Mouse (Mus musculus) kidney, embryonic 14.5 days (tissue): Measurements from ENCODE around the gene Cct5. TPM values are rescaled to one million over a fixed set of nuclear protein-coding genes. Genes with fewer than 3 reads are reported as not detected.
A peak's percentile ranks its signal among the peaks of the same experiment; 100 is the strongest.

ENCODE experiments used
- ATAC-seq: fragments of 200-750 bp; cut with Nextera tagmentation; 2 replicates; pipeline ENCODE4 v1.8.0; 2017; ENCODE audit warnings: moderate number of reproducible peaks, mild to moderate bottlenecking, moderate TSS enrichment, moderate library complexity; ENCODE audit not compliant: low FRiP score, low TSS enrichment
- H3K27ac ChIP-seq: fragments of 300-500 bp; sonication (generic); 2 replicates; pipeline ENCODE4 v1.5.1; 2014; ENCODE audit warnings: low read depth, mild to moderate bottlenecking, low read length, moderate library complexity, mixed read lengths
- H3K27me3 ChIP-seq: fragments of 300-500 bp; sonication (generic); 2 replicates; pipeline ENCODE4 v1.6.1; 2014; ENCODE audit warnings: mild to moderate bottlenecking, low read length; ENCODE audit not compliant: control insufficient read depth, insufficient read depth
- H3K36me3 ChIP-seq: fragments of 300-500 bp; sonication (generic); 2 replicates; pipeline ENCODE4 v1.6.1; 2014; ENCODE audit warnings: low read length, mixed read lengths; ENCODE audit not compliant: control insufficient read depth, insufficient read depth
- H3K4me1 ChIP-seq: fragments of 300-500 bp; sonication (generic); 2 replicates; pipeline ENCODE4 v1.6.1; 2014; ENCODE audit warnings: low read length, mixed read lengths; ENCODE audit not compliant: control insufficient read depth, insufficient read depth
- H3K4me2 ChIP-seq: fragments of 300-500 bp; sonication (generic); replicated peaks from 2 replicates; pipeline ENCODE4 v1.6.1; 2014; ENCODE audit warnings: low read depth, mild to moderate bottlenecking, low read length
- H3K4me3 ChIP-seq: fragments of 300-500 bp; sonication (generic); 2 replicates; pipeline ENCODE4 v1.5.1; 2014; ENCODE audit warnings: mild to moderate bottlenecking, low read length
- H3K9ac ChIP-seq: fragments of 300-500 bp; sonication (generic); 2 replicates; pipeline ENCODE4 v1.6.1; 2014; ENCODE audit warnings: low read depth, mild to moderate bottlenecking, low read length, moderate library complexity
- H3K9me3 ChIP-seq: fragments of 300-500 bp; sonication (generic); 2 replicates; pipeline ENCODE4 v1.6.1; 2016; ENCODE audit warnings: low read length; ENCODE audit not compliant: control insufficient read depth
- WGBS: fragments of 180-500 bp; shearing (Covaris S2); extraction: QIAGEN DNeasy Blood & Tissue Kit; methylation state at CpG from one replicate; pipeline ENCODE4 v1.1.7; 2014; 5-methylcytosine and 5-hydroxymethylcytosine counted together
- polyA plus RNA-seq: library from polyadenylated mRNA; unstranded; fragments of >200 nt; fragmentation: Nextera tagmentation; extraction: Ambion mirVana; gene quantifications from 2 replicates; pipeline ENCODE4 v1.2.1, GENCODE M21; 2014

The Cct5 gene
- polyA plus RNA-seq, 1 experiment from 2014 or later, result 654 TPM

DNA sequence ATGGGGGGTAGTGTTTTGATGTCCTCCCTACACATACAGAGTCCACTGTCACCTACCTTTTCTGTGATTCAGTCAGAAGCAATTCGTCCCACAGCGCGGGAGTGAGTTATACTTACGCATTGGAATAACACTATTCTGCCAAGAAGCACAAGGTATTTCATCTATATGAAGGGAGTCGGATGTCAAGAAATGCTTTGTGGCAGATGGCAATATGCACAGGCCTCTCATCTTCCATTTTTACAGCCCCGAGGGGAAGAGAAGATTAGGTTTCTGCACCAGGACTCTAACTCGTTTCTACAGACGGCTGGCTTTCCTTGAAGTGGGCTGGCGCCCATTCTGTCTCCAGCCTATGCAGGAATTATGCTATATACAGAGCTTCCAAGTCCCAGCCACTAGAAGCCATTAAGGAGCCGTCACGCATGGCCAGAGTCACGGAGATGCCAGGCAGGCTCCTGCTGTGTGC lies 29.8 kb upstream of the Cct5 start:
- H3K4me1 ChIP-seq, result 0 out of 2 replicates have a peak, but pooled peaks cover 7% of the 10 kb centered on the region
- H3K9ac ChIP-seq, result no peak overlapping the region
- H3K4me2 ChIP-seq, result no peak overlapping the region
- peaks cover 4% of the 10 kb centered on the region for H3K9me3 ChIP-seq
- WGBS, result 22% methylated on average over 12 of the region's 12 CpGs
- ATAC-seq, result peak; percentile 92
- H3K27ac ChIP-seq, result no peak overlapping the region
- no peaks in the 10 kb centered on the region for H3K36me3 ChIP-seq
- H3K27me3 ChIP-seq, result no peaks in the 10 kb centered on the region
- no peak overlapping the region for H3K4me3 ChIP-seq

- Histone ChIP-seq H3K36me3 (no peaks in the 10 kb centered on the region), H3K27ac (no peak overlapping the region), H3K4me2 (no peak overlapping the region), H3K9ac (no peak overlapping the region), H3K9me3 (peaks cover 4% of the 10 kb centered on the region), H3K27me3 (no peaks in the 10 kb centered on the region), H3K4me1 (0 out of 2 replicates have a peak, but pooled peaks cover 7% of the 10 kb centered on the region), H3K4me3 (no peak overlapping the region)
- 86% methylated on average over 3 of the region's 3 CpGs for WGBS
- ATAC-seq, result no peak
Observed at GRCm38 (mm10) chr15:31629556-31629955, 28.0 kb upstream of the Cct5 start.

GRCm38 (mm10) chr15:31628180-31628579 lies 26.6 kb upstream of the Cct5 start:
- WGBS, result 68% methylated on average over 10 of the region's 10 CpGs

GRCm38 (mm10) chr15:31627277-31628154 lies 25.9 kb upstream of the Cct5 start:
- Histone ChIP-seq H3K9me3 (no peaks in the 10 kb centered on the region), H3K4me1 (0 out of 2 replicates have a peak, but pooled peaks cover 7% of the 10 kb centered on the region), H3K4me3 (no peak overlapping the region), H3K9ac (no peak overlapping the region), H3K36me3 (no peaks in the 10 kb centered on the region), H3K27me3 (no peaks in the 10 kb centered on the region), H3K4me2 (peak overlapping the region; percentile 19; the same call in 1 of the 2 replicates), H3K27ac (peak overlapping the region; percentile 4; the same call in 1 of the 2 replicates)
- WGBS, result 37% methylated on average over 12 of the region's 12 CpGs
- ATAC-seq, result no peak

More at GRCm38 (mm10) chr15:31628180-31628579, 26.6 kb upstream of the Cct5 start:
- Histone ChIP-seq H3K9ac (no peak overlapping the region), H3K36me3 (no peaks in the 10 kb centered on the region), H3K27me3 (no peaks in the 10 kb centered on the region), H3K9me3 (no peaks in the 10 kb centered on the region), H3K4me2 (no peak overlapping the region), H3K4me1 (0 out of 2 replicates have a peak, but pooled peaks cover 7% of the 10 kb centered on the region), H3K4me3 (no peak overlapping the region), H3K27ac (no peak overlapping the region)
- no peak for ATAC-seq

GRCm38 (mm10) chr15:31619521-31619920 lies 17.9 kb upstream of the Cct5 start:
- no peak for ATAC-seq
- H3K9ac ChIP-seq, result no peak overlapping the region
- no peak overlapping the region for H3K4me3 ChIP-seq
- no peaks in the 10 kb centered on the region for H3K27me3 ChIP-seq
- H3K9me3 ChIP-seq, result no peaks in the 10 kb centered on the region
- no peaks in the 10 kb centered on the region for H3K4me1 ChIP-seq
- peaks cover 6% of the 10 kb centered on the region for H3K36me3 ChIP-seq
- H3K27ac ChIP-seq, result no peak overlapping the region
- WGBS, result 91% methylated on average over 8 of the region's 8 CpGs
- no peak overlapping the region for H3K4me2 ChIP-seq

DNA sequence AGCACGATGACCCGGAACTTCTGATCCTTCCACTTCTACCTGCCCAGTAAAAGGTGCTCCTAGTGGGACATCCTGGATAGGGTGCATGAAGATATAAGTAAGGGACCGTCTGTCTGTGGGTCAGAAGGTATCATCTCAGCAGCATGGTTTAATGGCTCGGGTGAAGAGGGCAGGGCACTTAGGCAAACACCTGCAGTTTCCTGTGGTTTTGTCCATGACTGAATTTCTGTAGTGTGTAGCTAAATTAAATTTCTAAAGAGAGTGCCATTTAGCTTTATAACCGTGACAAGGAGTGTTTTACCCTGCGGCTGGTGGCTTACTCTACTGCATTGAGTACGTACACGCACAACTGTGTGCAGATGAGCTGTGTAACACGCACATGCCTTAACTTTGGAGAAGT lies 15.7 kb upstream of the Cct5 start:
- no peak overlapping the region for H3K4me3 ChIP-seq
- no peak overlapping the region for H3K27ac ChIP-seq
- 87% methylated on average over 9 of the region's 9 CpGs for WGBS
- H3K4me2 ChIP-seq, result no peak overlapping the region
- ATAC-seq, result no peak
- H3K9me3 ChIP-seq, result no peaks in the 10 kb centered on the region
- H3K4me1 ChIP-seq, result no peaks in the 10 kb centered on the region
- H3K27me3 ChIP-seq, result no peaks in the 10 kb centered on the region
- no peak overlapping the region for H3K9ac ChIP-seq
- peaks cover 6% of the 10 kb centered on the region for H3K36me3 ChIP-seq

DNA sequence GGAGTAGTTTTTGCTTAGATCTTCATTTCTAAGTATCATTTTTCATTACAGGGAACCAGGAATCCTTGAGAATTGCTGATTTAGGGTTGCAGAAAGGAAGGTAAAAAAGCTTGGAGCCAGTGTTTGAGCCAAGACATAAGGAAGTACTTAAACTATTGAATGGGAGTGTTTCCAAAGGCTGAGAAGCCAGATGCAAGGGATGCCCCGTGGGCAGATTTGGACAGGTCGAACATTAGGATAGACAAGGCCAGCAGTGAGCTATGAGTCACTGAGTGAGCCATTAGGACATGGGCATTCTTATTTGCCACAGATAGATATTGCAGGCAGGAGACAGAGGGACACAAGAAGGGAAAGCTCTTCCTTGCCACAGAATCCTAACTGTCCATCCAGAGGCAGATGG lies 13.1 kb upstream of the Cct5 start:
- Histone ChIP-seq H3K9me3 (no peaks in the 10 kb centered on the region), H3K9ac (no peak overlapping the region), H3K4me2 (no peak overlapping the region), H3K27ac (no peak overlapping the region), H3K36me3 (peaks cover 11% of the 10 kb centered on the region), H3K4me1 (no peaks in the 10 kb centered on the region), H3K27me3 (no peaks in the 10 kb centered on the region), H3K4me3 (no peak overlapping the region)
- 87% methylated on average over 2 of the region's 2 CpGs for WGBS
- no peak for ATAC-seq

DNA sequence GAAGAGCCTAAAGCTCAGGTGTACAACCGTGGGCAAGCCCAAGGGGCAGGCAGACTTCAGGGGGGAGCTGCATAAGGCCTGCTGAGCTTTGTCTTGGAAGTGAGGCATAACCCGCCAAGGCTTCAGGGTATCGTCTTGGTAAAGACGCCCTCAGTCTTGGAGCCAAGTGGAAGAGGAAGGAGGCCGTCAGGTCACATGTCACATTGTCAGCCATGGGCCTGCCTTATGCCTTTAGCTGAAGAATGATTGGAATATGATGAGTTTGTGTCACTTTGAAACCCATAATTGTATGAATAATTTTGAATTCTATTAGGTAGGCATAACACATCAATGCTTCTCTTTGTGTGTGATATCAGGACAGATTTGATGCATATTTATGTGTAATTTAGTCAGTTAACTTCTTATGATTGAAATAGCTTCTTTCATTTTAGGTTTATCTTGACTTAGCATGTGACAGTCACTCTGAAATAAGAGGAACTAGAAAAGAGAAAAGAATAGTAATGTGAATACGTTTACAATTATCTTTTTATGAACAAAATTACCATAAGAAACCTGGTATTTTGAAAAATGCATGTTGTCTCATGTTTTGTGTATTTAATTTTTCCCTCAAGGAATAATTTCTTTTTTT lies 12.3 kb upstream of the Cct5 start:
- Histone ChIP-seq H3K36me3 (peaks cover 11% of the 10 kb centered on the region), H3K9ac (no peak overlapping the region), H3K9me3 (no peaks in the 10 kb centered on the region), H3K4me3 (no peak overlapping the region), H3K27ac (no peak overlapping the region), H3K27me3 (no peaks in the 10 kb centered on the region), H3K4me1 (no peaks in the 10 kb centered on the region), H3K4me2 (no peak overlapping the region)
- ATAC-seq, result no peak
- WGBS, result 86% methylated on average over 6 of the region's 6 CpGs

GRCm38 (mm10) chr15:31611976-31612375 lies 10.4 kb upstream of the Cct5 start:
- no peak overlapping the region for H3K9ac ChIP-seq
- no peaks in the 10 kb centered on the region for H3K27me3 ChIP-seq
- H3K4me1 ChIP-seq, result 0 out of 2 replicates have a peak, but pooled peaks cover 3% of the 10 kb centered on the region
- H3K36me3 ChIP-seq, result 0 out of 2 replicates have a peak, but pooled peaks cover 5% of the 10 kb centered on the region
- H3K27ac ChIP-seq, result no peak overlapping the region
- ATAC-seq, result no peak
- H3K9me3 ChIP-seq, result no peaks in the 10 kb centered on the region
- no peak overlapping the region for H3K4me3 ChIP-seq
- no peak overlapping the region for H3K4me2 ChIP-seq
- WGBS, result 85% methylated on average over 4 of the region's 4 CpGs
